Mouse (Mus musculus): ENCODE measurements around the gene Gm28308.

The Gm28308 gene

DNA sequence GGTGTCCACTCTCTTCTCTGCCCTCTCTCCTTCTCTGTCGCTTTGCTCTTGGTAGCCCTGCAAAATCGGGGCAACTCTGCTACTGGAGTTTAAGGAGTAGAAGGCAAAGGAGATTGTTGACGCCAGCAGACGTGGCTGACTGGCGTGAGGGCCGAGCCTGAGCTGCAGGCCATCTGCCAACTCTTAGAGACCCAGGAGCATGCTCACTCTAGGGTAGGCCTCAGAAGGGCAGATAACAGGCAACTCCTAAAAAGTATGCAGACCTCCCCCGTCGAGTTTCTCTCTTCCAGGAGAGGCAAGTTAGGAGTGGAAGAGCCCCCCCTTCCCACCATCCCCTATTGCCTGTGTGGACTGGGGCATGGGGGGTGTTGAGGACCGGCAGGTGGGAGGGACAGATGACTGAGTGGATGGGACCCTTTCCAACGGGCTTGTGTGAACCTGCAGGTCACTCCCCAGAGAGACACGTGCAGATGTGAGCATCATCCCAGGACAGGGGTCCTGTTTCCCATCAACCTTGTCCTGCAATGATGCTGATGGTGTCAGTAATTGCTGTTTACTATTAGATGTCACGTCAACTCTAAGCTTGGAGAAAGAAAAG is 53.9 kb downstream of the Gm28308 start:
- in situ Hi-C loops (cut with MboI, MseI) = loop anchor here (10.0 kb wide), 1 partner anchor 144 kb away; the partner anchor contains the start of gene Skap2

- in situ Hi-C loops (cut with MboI, MseI) = loop anchor here (10.0 kb wide), 1 partner anchor 144 kb away; the partner anchor contains the start of gene Skap2
Observed at GRCm38 (mm10) chr6:52158276-52159051, 54.7 kb downstream of the Gm28308 start, which contains the start of gene Hoxa1. TSS of gene Hoxa1 (minus strand) at chr6:52158317.

- in situ Hi-C loops (cut with MboI, MseI) = loop anchor here (10.0 kb wide), 1 partner anchor 143 kb away; the partner anchor contains the start of gene Skap2
Observed at GRCm38 (mm10) chr6:52157466-52158275, 55.5 kb downstream of the Gm28308 start.

GRCm38 (mm10) chr6:52156551-52157200 is 56.5 kb downstream of the Gm28308 start:
- in situ Hi-C loops (cut with MboI, MseI) = loop anchor here (10.0 kb wide), 1 partner anchor 142 kb away; the partner anchor contains the start of gene Skap2

- in situ Hi-C loops (cut with MboI, MseI) = loop anchor here (10.0 kb wide), 1 partner anchor 141 kb away; the partner anchor contains the start of gene Skap2
Observed at GRCm38 (mm10) chr6:52155471-52155870, 57.7 kb downstream of the Gm28308 start.

DNA sequence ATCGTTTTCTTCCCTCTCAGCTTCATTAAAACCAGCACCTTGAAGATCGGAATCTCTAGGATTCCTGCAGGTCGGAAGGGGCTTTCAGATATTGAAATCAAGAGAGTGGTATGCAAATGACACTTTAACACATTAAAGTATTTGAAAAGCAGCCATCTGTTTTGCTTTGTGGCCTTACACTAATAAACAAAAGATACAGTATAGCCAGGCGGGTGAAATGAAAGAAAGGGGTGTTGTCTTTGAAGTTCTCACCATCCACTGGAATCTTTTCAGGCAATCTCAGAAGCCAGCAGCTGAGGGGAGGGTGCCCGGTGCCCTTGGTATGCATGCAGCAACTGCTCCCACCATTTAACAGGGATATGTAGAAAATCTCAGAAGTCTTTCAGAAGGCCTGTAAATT is 59.1 kb downstream of the Gm28308 start:
- in situ Hi-C loops (cut with MboI, MseI) = loop anchor here (10.0 kb wide), 1 partner anchor 139 kb away; the partner anchor contains the start of gene Skap2

DNA sequence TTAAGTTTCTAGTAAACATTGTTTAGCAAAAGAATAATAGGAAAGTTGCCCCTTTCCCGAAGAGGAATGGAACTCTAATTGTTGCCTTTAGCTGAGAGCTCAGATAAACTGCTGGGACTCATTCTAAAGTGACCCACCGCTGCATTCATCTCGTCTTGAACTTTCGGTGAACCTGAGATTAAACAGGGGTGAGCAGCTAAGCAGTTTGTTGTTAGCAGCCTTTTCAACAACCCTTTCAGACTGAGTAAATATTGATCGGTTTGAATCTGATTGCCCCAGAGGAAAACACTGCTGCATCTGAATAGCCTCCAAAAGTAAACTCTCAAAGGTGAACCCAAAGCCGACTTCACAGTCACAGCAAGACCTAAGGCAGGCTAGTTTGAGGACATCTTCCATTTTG is 59.9 kb downstream of the Gm28308 start:
- in situ Hi-C loops (cut with MboI, MseI) = loop anchor here (10.0 kb wide), 1 partner anchor 138 kb away; the partner anchor contains the start of gene Skap2

GRCm38 (mm10) chr6:52152226-52153193 is 60.6 kb downstream of the Gm28308 start:
- in situ Hi-C loops (cut with MboI, MseI) = loop anchor here (10.0 kb wide), 1 partner anchor 138 kb away; the partner anchor contains the start of gene Skap2

GRCm38 (mm10) chr6:52151571-52151970 is 61.6 kb downstream of the Gm28308 start:
- in situ Hi-C loops (cut with MboI, MseI) = loop anchor here (10.0 kb wide), 1 partner anchor 137 kb away; the partner anchor contains the start of gene Skap2

DNA sequence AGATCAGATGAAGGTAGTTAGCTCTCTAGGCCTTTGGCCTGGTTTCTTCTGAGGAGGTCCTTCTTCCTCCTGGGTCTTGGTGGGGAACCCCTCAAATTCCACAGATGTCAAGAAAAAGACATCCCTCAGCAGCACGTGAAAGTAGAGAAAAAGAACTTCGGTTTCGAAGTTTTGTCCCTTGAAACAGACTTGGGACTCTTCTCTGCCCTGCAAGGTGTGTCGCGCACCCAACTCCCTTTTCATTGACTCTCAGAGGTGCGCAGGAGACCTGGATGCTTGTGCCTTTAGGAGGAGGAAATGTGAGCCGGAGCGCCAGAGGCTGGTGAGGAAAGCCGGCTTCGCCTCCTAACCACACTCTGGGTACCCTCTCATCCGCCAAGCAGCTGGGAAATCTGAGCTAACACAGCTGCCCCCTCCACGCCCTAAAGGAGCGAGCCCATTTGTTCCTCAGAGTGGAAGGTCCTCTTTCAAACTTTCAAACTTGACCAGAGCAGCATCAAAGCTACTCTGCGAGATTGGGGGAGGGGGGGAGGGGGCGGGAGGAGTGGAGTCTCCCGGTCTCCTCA is 62.7 kb downstream of the Gm28308 start:
- in situ Hi-C loops (cut with MboI, MseI) = loop anchor here (10.0 kb wide), 1 partner anchor 136 kb away; the partner anchor contains the start of gene Skap2

DNA sequence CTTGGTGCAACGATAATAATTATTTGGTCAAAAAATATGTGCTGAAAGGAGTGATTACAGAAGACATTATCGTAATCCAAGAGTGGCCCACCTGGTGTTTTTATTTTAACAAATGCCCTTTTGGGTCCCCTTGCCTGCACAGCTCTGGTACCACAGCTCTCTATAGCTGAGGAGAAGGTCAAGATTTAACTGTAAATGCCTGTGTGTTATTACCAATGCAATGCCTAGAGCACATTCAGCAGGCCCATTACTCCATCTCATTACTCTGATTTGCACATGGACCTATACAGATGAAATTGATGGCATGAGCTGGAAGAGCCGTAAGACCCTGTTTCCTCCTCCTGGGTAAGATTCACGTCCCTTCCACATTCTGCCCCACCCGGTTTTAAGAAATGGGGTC is 74.0 kb downstream of the Gm28308 start:
- in situ Hi-C loops (cut with MboI, MseI) = no loop called here

- in situ Hi-C loops (cut with MboI, MseI) = no loop called here
Observed at GRCm38 (mm10) chr6:52138576-52138975, 74.6 kb downstream of the Gm28308 start.

GRCm38 (mm10) chr6:52137841-52138535 is 75.2 kb downstream of the Gm28308 start:
- in situ Hi-C loops (cut with MboI, MseI) = no loop called here

DNA sequence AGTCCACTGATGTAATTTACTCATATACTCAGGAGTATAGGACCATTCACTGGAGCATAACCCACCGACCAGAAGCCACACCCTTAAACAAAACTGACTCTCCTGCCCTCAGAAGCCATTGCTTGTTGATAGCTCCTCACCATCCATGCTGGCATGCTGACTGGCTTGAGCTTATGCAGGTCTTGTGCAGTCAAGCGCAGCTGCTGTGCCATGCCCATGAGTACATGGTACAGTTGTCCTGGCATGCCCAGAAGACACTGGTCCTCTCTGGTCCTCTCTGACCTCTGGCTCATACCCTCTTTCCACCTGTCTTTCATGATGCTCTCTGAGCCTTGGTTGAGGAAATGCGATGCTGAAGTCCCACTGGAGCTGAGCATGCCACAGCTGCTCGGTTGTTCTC is 89.5 kb downstream of the Gm28308 start:
- in situ Hi-C loops (cut with MboI, MseI) = no loop called here

GRCm38 (mm10) chr6:52121173-52121572 is 92.0 kb downstream of the Gm28308 start:
- in situ Hi-C loops (cut with MboI, MseI) = no loop called here

DNA sequence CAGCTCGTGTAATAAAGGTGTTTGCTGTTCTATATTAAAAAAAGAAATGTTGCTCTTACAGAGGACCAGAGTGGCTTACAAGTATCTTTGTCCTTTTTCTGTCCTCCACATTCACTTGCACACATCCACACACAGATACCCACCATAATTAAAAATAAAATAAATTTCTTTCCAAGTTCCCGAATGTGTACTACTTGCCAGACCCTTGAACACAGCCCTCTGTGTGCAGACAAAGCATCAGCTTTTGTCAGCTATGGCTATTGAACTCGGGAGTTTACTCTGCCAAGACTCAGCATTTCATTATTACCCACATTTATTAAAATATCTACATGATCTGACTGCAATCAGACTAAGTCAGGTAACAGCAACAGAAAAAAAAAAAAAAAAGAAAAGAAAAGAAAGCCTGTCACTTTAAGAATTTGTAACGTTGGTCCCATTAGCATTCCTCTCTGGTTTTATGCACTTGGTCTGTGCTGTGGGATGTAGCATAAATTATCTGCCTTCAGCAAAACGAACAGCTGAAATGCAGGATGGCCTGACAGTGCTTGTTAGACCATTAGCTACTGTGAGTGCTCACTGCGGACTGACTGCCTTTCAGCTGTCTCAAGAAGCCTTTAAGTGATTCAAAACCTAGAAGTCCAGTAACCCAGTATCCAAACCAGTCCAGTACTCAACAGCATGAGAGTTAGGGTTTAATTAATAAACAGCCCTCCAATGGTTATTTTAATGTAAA is 94.1 kb downstream of the Gm28308 start:
- in situ Hi-C loops (cut with MboI, MseI) = no loop called here

DNA sequence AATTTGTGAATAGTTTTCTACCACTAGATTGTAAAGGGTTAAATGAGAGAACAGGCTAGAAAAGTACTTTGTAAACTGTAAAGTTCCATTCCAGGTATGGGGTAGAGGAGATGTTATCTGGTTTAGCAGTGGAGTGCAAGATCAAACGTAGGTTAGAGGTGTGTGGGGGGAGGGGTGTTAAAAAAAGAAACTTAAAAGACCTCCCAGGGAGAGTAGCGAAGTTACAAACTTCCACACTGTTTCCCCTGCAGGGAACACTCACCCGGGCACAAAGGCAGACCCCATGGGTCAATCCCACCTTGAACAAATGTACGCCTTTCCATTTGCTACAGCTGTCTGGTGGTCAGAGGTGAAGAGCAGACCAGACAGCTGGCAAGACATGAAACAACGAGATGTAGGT is 97.2 kb downstream of the Gm28308 start:
- in situ Hi-C loops (cut with MboI, MseI) = no loop called here

All from T-helper 2 cell (primary cell).